Mouse (Mus musculus) liver, adult 2 months (tissue): ENCODE data around the gene Oosp3. TPM values are rescaled to one million over a fixed set of nuclear protein-coding genes. Genes with fewer than 3 reads are reported as not detected.

Experiments
- DNase-seq: peaks from one replicate; pipeline ENCODE4 v3.0.0-alpha.2; 2011; ENCODE audit warnings: low read depth, low spot score; ENCODE audit errors: extremely low read depth
- H3K27ac ChIP-seq: fragments of 200-500 bp; replicated peaks from 2 replicates; pipeline ENCODE4 v1.5.1; 2012; ENCODE audit warnings: low read depth, mild to moderate bottlenecking, control low read depth, inconsistent platforms, low read length; ENCODE audit not compliant: insufficient read depth
- H3K27me3 ChIP-seq: fragments of 200-500 bp; 2 replicates; pipeline ENCODE4 v1.6.1; 2012; ENCODE audit warnings: mild to moderate bottlenecking, moderate library complexity, low read length, inconsistent platforms; ENCODE audit not compliant: control insufficient read depth, insufficient read depth
- H3K36me3 ChIP-seq: fragments of 200-500 bp; 2 replicates; pipeline ENCODE4 v1.6.1; 2012; ENCODE audit warnings: low read length, inconsistent platforms; ENCODE audit not compliant: control insufficient read depth, insufficient read depth
- H3K4me1 ChIP-seq: fragments of 200-500 bp; 2 replicates; pipeline ENCODE4 v1.6.1; 2011; ENCODE audit warnings: low read length; ENCODE audit not compliant: control insufficient read depth, insufficient read depth
- H3K4me3 ChIP-seq: fragments of 200-500 bp; 2 replicates; pipeline ENCODE4 v1.5.1; 2011; ENCODE audit warnings: low read depth, mild to moderate bottlenecking, control low read depth, low read length, moderate library complexity; ENCODE audit not compliant: insufficient read depth
- H3K79me2 ChIP-seq: fragments of 200-500 bp; 2 replicates; pipeline ENCODE4 v1.6.1; 2012; ENCODE audit warnings: inconsistent platforms, mild to moderate bottlenecking, low read length, moderate library complexity; ENCODE audit not compliant: control insufficient read depth, insufficient read depth
- H3K9ac ChIP-seq: fragments of 200-500 bp; 2 replicates; pipeline ENCODE4 v1.6.1; 2012; ENCODE audit warnings: low read depth, mild to moderate bottlenecking, control low read depth, inconsistent platforms, low read length
- CTCF ChIP-seq: fragments of 200-500 bp; IDR thresholded peaks from 2 replicates; pipeline ENCODE4 v1.5.1; 2011; ENCODE audit warnings: low read depth, low read length, control low read depth
- POLR2A ChIP-seq: fragments of 200-500 bp; IDR thresholded peaks from 2 replicates; pipeline ENCODE4 v1.6.1; 2011; ENCODE audit warnings: low read length, control low read depth; ENCODE audit not compliant: insufficient read depth; ENCODE audit errors: extremely low read depth
- WGBS: fragments of 180-500 bp; shearing (Covaris S2); methylation state at CpG from one replicate; pipeline ENCODE4 v1.1.7; 2018; 5-methylcytosine and 5-hydroxymethylcytosine counted together
- polyA plus RNA-seq: library from polyadenylated mRNA; depleted of rRNA; stranded (reverse); fragments of >200 nt; gene quantifications from 2 replicates; pipeline ENCODE4 v1.2.3, GENCODE M21; 2012; rRNA removed
- total RNA-seq: library from RNA; depleted of rRNA; stranded (reverse); fragments of >200 nt; gene quantifications from 2 replicates; pipeline ENCODE4 v1.2.3, GENCODE M21; 2014; rRNA removed

Gene Oosp3
- total and polyA plus RNA-seq, 2 experiments = not detected

GRCm38 (mm10) chr19:11725915-11726314 is 29.1 kb downstream of the Oosp3 start:
- Histone ChIP-seq H3K4me1 (no peaks in the 10 kb centered on the region), H3K9ac (no peak overlapping the region), H3K27me3 (no peaks in the 10 kb centered on the region), H3K36me3 (no peaks in the 10 kb centered on the region), H3K27ac (no peak overlapping the region), H3K79me2 (no peaks in the 10 kb centered on the region), H3K4me3 (no peak overlapping the region)
- TF ChIP-seq POLR2A = no peak
- TF ChIP-seq CTCF = no peak
- 37% methylated on average over 2 of the region's 2 CpGs for WGBS
- DNase-seq = no peak

- Histone ChIP-seq H3K79me2 (no peaks in the 10 kb centered on the region), H3K27me3 (no peaks in the 10 kb centered on the region), H3K27ac (no peak overlapping the region), H3K9ac (no peak overlapping the region), H3K4me3 (no peak overlapping the region), H3K36me3 (no peaks in the 10 kb centered on the region), H3K4me1 (no peaks in the 10 kb centered on the region)
- no peak for DNase-seq
- TF ChIP-seq POLR2A = no peak
- TF ChIP-seq CTCF = no peak
- 95% methylated on average over 5 of the region's 5 CpGs for WGBS
These were observed 30.4 kb downstream of the Oosp3 start for GRCm38 (mm10) chr19:11727304-11727703.

GRCm38 (mm10) chr19:11730278-11730677 is 33.4 kb downstream of the Oosp3 start:
- Histone ChIP-seq H3K79me2 (no peaks in the 10 kb centered on the region), H3K9ac (no peak overlapping the region), H3K27me3 (no peaks in the 10 kb centered on the region), H3K27ac (no peak overlapping the region), H3K4me1 (no peaks in the 10 kb centered on the region), H3K36me3 (no peaks in the 10 kb centered on the region), H3K4me3 (no peak overlapping the region)
- TF ChIP-seq CTCF (no peak), POLR2A (no peak)
- WGBS = 70% methylated on average over 1 of the region's 1 CpGs
- no peak for DNase-seq

- Histone ChIP-seq H3K27ac (no peak overlapping the region), H3K9ac (no peak overlapping the region), H3K4me3 (no peak overlapping the region), H3K36me3 (no peaks in the 10 kb centered on the region), H3K79me2 (no peaks in the 10 kb centered on the region), H3K4me1 (no peaks in the 10 kb centered on the region), H3K27me3 (no peaks in the 10 kb centered on the region)
- TF ChIP-seq POLR2A (no peak), CTCF (no peak)
- WGBS = 51% methylated on average over 1 of the region's 1 CpGs
- no peak for DNase-seq
These were observed 39.6 kb downstream of the Oosp3 start for GRCm38 (mm10) chr19:11736455-11736854.

GRCm38 (mm10) chr19:11745680-11746079 is 48.8 kb downstream of the Oosp3 start:
- TF ChIP-seq POLR2A (no peak), CTCF (no peak)
- no peaks in the 10 kb centered on the region for H3K36me3 ChIP-seq
- DNase-seq = no peak

GRCm38 (mm10) chr19:11747298-11747697 is 50.4 kb downstream of the Oosp3 start, which contains the start of gene Gif:
Gif (plus strand) TSS chr19:11747554.
- H3K27me3 ChIP-seq = no peaks in the 10 kb centered on the region
- H3K4me3 ChIP-seq = no peak within 1 kb of the TSS
- WGBS = 74% methylated on average over 2 of the region's 2 CpGs
- no peaks in the 10 kb centered on the region for H3K79me2 ChIP-seq
- no peak within 1 kb of the TSS for H3K27ac ChIP-seq
- no peaks in the 10 kb centered on the region for H3K36me3 ChIP-seq
- DNase-seq = no peak
- no peaks in the 10 kb centered on the region for H3K4me1 ChIP-seq
- no peak within 1 kb of the TSS for H3K9ac ChIP-seq
- TF ChIP-seq POLR2A (no peak), CTCF (no peak)

More at GRCm38 (mm10) chr19:11745680-11746079, 48.8 kb downstream of the Oosp3 start:
- no peaks in the 10 kb centered on the region for H3K4me1 ChIP-seq
- no peak overlapping the region for H3K27ac ChIP-seq
- H3K27me3 ChIP-seq = no peaks in the 10 kb centered on the region
- H3K9ac ChIP-seq = no peak overlapping the region
- H3K4me3 ChIP-seq = no peak overlapping the region
- no peaks in the 10 kb centered on the region for H3K79me2 ChIP-seq

Other genes starting within 250 kb of the Oosp3 start
- 5.6 and 6.6 TPM in 2 replicates for gene Ms4a6c, start 227.7 kb upstream of the Oosp3 start, total RNA-seq
- 1.0 and 1.8 TPM in 2 replicates for gene Ms4a6c, start 227.7 kb upstream of the Oosp3 start, polyA plus RNA-seq
- 1.1 and 1.4 TPM in 2 replicates for gene Gm8369, start 211.1 kb upstream of the Oosp3 start, total RNA-seq
- gene Gm8369, start 211.1 kb upstream of the Oosp3 start, polyA plus RNA-seq = 0.22 and 0.48 TPM in 2 replicates
- 3.2 and 4.7 TPM in 2 replicates for gene Ms4a6b, start 180.5 kb upstream of the Oosp3 start, total RNA-seq
- 0.61 and 0.98 TPM in 2 replicates for gene Ms4a6b, start 180.5 kb upstream of the Oosp3 start, polyA plus RNA-seq
- 3.5 and 3.8 TPM in 2 replicates for gene Ms4a4d, start 160.3 kb upstream of the Oosp3 start, total RNA-seq
- gene Ms4a4d, start 160.3 kb upstream of the Oosp3 start, polyA plus RNA-seq = 3.9 and 7.1 TPM in 2 replicates
- 3.9 and 4.5 TPM in 2 replicates for gene Ms4a6d, start 92.2 kb upstream of the Oosp3 start, total RNA-seq
- gene Ms4a6d, start 92.2 kb upstream of the Oosp3 start, polyA plus RNA-seq = 0.82 and 0.85 TPM in 2 replicates
- not detected in 2 replicates for gene Ms4a2, start 73.3 kb upstream of the Oosp3 start, total RNA-seq
- gene Ms4a2, start 73.3 kb upstream of the Oosp3 start, polyA plus RNA-seq = not detected in 2 replicates
- not detected in 2 replicates for gene Ms4a3, start 56.2 kb upstream of the Oosp3 start, total RNA-seq
- gene Ms4a3, start 56.2 kb upstream of the Oosp3 start, polyA plus RNA-seq = not detected in 2 replicates
- gene Oosp2, start 36.5 kb upstream of the Oosp3 start, total RNA-seq = not detected in 2 replicates
- gene Oosp2, start 36.5 kb upstream of the Oosp3 start, polyA plus RNA-seq = not detected in 2 replicates
- gene Oosp1, start 5.9 kb upstream of the Oosp3 start, total RNA-seq = not detected in 2 replicates
- gene Oosp1, start 5.9 kb upstream of the Oosp3 start, polyA plus RNA-seq = not detected in 2 replicates
- not detected in 2 replicates for gene Gif, start 50.5 kb downstream of the Oosp3 start, total RNA-seq
- gene Gif, start 50.5 kb downstream of the Oosp3 start, polyA plus RNA-seq = not detected in 2 replicates
- gene Mrpl16, start 73.3 kb downstream of the Oosp3 start, total RNA-seq = 28.4 and 28.8 TPM in 2 replicates
- 20.6 and 24.5 TPM in 2 replicates for gene Mrpl16, start 73.3 kb downstream of the Oosp3 start, polyA plus RNA-seq
- gene Stx3, start 122.3 kb downstream of the Oosp3 start, total RNA-seq = 1.5 and 2.0 TPM in 2 replicates
- 0.24 and 0.46 TPM in 2 replicates for gene Stx3, start 122.3 kb downstream of the Oosp3 start, polyA plus RNA-seq
- gene Olfr1417, start 142.2 kb downstream of the Oosp3 start, total RNA-seq = not detected in 2 replicates
- gene Olfr1417, start 142.2 kb downstream of the Oosp3 start, polyA plus RNA-seq = not detected in 2 replicates
- gene Olfr1418, start 164.0 kb downstream of the Oosp3 start, total RNA-seq = not detected in 2 replicates
- not detected in 2 replicates for gene Olfr1418, start 164.0 kb downstream of the Oosp3 start, polyA plus RNA-seq
- not detected in 2 replicates for gene Olfr1419, start 178.1 kb downstream of the Oosp3 start, total RNA-seq
- gene Olfr1419, start 178.1 kb downstream of the Oosp3 start, polyA plus RNA-seq = not detected in 2 replicates
- gene Olfr1420, start 189.5 kb downstream of the Oosp3 start, total RNA-seq = not detected in 2 replicates
- gene Olfr1420, start 189.5 kb downstream of the Oosp3 start, polyA plus RNA-seq = not detected in 2 replicates
- gene Patl1, start 215.3 kb downstream of the Oosp3 start, total RNA-seq = 2.8 and 4.4 TPM in 2 replicates
- 7.9 and 8.1 TPM in 2 replicates for gene Patl1, start 215.3 kb downstream of the Oosp3 start, polyA plus RNA-seq